Mouse (Mus musculus) embryonic facial prominence, embryonic 14.5 days (tissue): ENCODE measurements at regions not wholly inside any gene's neighbourhood (a gene's known extent, or its start where the extent isn't known, plus 50 kb on each side); places are given as distances from the start of the nearest gene placed in this dataset.

Experiments used
- ATAC-seq: fragments of 200-750 bp; cut with Nextera tagmentation; 2 replicates; pipeline ENCODE4 v1.8.0; 2017; ENCODE audit warnings: low read depth, moderate number of reproducible peaks, moderate TSS enrichment
- DNase-seq: peaks from one replicate; pipeline ENCODE4 v3.0.0-alpha.2; 2015; ENCODE audit warnings: low spot score
- H3K27ac ChIP-seq: fragments of 300-500 bp; sonication (generic); replicated peaks from 2 replicates; pipeline ENCODE4 v1.5.1; 2014; ENCODE audit warnings: low read depth, mild to moderate bottlenecking, low read length, moderate library complexity
- H3K27me3 ChIP-seq: fragments of 300-500 bp; sonication (generic); replicated peaks from 2 replicates; pipeline ENCODE4 v1.6.1; 2014; ENCODE audit warnings: low read length; ENCODE audit not compliant: control insufficient read depth, insufficient read depth
- H3K36me3 ChIP-seq: fragments of 300-500 bp; sonication (generic); 2 replicates; pipeline ENCODE4 v1.6.1; 2014; ENCODE audit warnings: low read length, mixed read lengths; ENCODE audit not compliant: control insufficient read depth, insufficient read depth
- H3K4me1 ChIP-seq: fragments of 300-500 bp; sonication (generic); 2 replicates; pipeline ENCODE4 v1.6.1; 2014; ENCODE audit warnings: antibody characterized with exemption, low read length; ENCODE audit not compliant: control insufficient read depth, insufficient read depth
- H3K4me2 ChIP-seq: fragments of 300-500 bp; sonication (generic); 2 replicates; pipeline ENCODE4 v1.6.1; 2014; ENCODE audit warnings: low read depth, mild to moderate bottlenecking, low read length, moderate library complexity, mixed read lengths
- H3K4me3 ChIP-seq: fragments of 300-500 bp; sonication (generic); 2 replicates; pipeline ENCODE4 v1.5.1; 2014; ENCODE audit warnings: low read depth, mild to moderate bottlenecking, low read length
- H3K9ac ChIP-seq: fragments of 300-500 bp; sonication (generic); 2 replicates; pipeline ENCODE4 v1.6.1; 2014; ENCODE audit warnings: low read depth, mild to moderate bottlenecking, low read length, moderate library complexity, mixed read lengths
- H3K9me3 ChIP-seq: fragments of 300-500 bp; sonication (generic); 2 replicates; pipeline ENCODE4 v1.6.1; 2016; ENCODE audit warnings: low read length; ENCODE audit not compliant: control insufficient read depth
- WGBS: fragments of 180-500 bp; shearing (Covaris S2); extraction: QIAGEN DNeasy Blood & Tissue Kit; methylation state at CpG from one replicate; pipeline ENCODE4 v1.1.7; 2014; 5-methylcytosine and 5-hydroxymethylcytosine counted together

- no peak overlapping the region for H3K4me2 ChIP-seq
- no peaks in the 10 kb centered on the region for H3K9me3 ChIP-seq
- no peak overlapping the region for H3K9ac ChIP-seq
- 22% methylated on average over 5 of the region's 5 CpGs for WGBS
- no peak overlapping the region for H3K4me3 ChIP-seq
- H3K4me1 ChIP-seq: peaks cover 23% of the 10 kb centered on the region; the same call in 1 of the 2 replicates
- ATAC-seq (no peak), DNase-seq (no peak)
- no peak overlapping the region for H3K27ac ChIP-seq
- no peaks in the 10 kb centered on the region for H3K36me3 ChIP-seq
- no peaks in the 10 kb centered on the region; the same call in 1 of the 2 replicates for H3K27me3 ChIP-seq
Observed at GRCm38 (mm10) chr9:98704131-98704530, 102.7 kb upstream of the Mrps22 start.

DNA sequence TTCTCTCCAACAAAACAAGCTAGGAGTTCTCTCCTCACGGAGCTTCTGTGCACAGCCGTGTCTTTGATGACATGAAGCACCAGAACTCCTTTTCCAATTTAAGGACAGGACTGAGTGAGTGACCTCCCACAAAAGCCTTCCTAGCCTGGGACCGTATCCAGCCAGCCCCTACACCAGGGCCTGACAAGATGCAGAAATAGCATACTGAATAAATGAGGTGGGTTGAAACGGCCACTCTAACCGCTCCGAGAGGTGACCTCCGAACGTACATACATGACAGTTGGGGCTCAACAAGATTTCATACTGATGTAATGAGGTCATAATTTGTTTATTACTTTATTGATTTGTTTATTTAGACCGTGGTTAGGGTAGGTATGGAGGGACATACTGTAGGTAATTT, 101.9 kb upstream of the Mrps22 start:
- Histone ChIP-seq H3K4me2 (peak overlapping the region; percentile 24; the same call in 1 of the 2 replicates), H3K9me3 (no peaks in the 10 kb centered on the region), H3K4me1 (peaks cover 23% of the 10 kb centered on the region; the same call in 1 of the 2 replicates), H3K27me3 (no peaks in the 10 kb centered on the region; the same call in 1 of the 2 replicates), H3K36me3 (no peaks in the 10 kb centered on the region), H3K9ac (no peak overlapping the region), H3K4me3 (no peak overlapping the region), H3K27ac (0 out of 2 replicates have a peak overlapping the region, but pooled peaks have one; percentile 18)
- ATAC-seq: no peak
- 74% methylated on average over 9 of the region's 9 CpGs for WGBS
- DNase-seq: no peak

DNA sequence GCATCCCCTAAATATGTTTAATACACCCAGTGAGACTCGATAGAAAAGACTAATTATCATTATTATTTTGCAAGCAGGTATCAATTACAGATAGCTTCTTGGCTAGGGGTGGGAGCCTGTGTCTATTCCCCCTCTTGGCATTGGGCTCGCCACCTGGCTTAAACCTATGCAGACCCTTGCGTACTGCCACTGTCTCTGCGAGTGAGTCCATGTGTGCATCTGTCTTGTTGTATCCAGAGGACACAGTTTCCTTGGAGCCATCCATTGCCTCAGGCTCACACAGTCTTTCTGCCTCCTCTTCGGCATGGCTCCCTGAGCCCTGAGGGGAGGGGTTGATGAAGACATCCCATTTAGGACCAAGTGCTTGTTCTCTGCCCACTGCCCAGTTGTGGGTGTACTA, 99.1 kb upstream of the Mrps22 start:
- Histone ChIP-seq H3K27ac (no peak overlapping the region), H3K36me3 (no peaks in the 10 kb centered on the region), H3K9me3 (no peaks in the 10 kb centered on the region), H3K9ac (no peak overlapping the region), H3K27me3 (no peaks in the 10 kb centered on the region; the same call in 1 of the 2 replicates), H3K4me3 (no peak overlapping the region), H3K4me1 (peaks cover 20% of the 10 kb centered on the region; the same call in 1 of the 2 replicates), H3K4me2 (no peak overlapping the region)
- WGBS: 83% methylated on average over 5 of the region's 5 CpGs
- DNase-seq (no peak), ATAC-seq (no peak)

- peaks cover 13% of the 10 kb centered on the region; the same call in 1 of the 2 replicates for H3K4me1 ChIP-seq
- no peak overlapping the region for H3K4me2 ChIP-seq
- H3K27me3 ChIP-seq: no peaks in the 10 kb centered on the region
- 32% methylated on average over 7 of the region's 7 CpGs for WGBS
- H3K4me3 ChIP-seq: no peak overlapping the region
- no peaks in the 10 kb centered on the region for H3K36me3 ChIP-seq
- ATAC-seq: no peak
- DNase-seq: peak; percentile 50
- no peak overlapping the region for H3K27ac ChIP-seq
- no peak overlapping the region for H3K9ac ChIP-seq
- no peaks in the 10 kb centered on the region for H3K9me3 ChIP-seq
Observed at GRCm38 (mm10) chr9:98697155-98697554, 95.7 kb upstream of the Mrps22 start.

DNA sequence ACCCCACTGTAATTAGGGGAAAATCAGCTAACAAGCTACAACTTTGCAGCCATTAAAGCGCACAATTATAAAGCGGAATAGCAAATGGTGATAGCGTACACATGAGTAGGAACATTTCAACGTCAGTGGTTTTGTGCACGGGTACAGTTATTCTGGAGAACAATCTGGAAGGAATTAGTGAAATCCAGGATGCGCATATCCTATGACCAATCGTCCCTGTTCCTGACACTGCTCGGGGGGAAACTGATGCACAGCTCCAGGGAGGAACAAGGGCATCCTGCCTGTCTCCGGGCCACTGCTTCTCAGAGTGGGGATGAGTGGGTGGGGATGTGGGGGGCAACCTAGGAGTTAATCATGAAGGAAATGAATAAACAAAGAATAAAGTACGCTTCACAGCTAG, 93.6 kb upstream of the Mrps22 start:
- Histone ChIP-seq H3K9ac (no peak overlapping the region), H3K36me3 (no peaks in the 10 kb centered on the region), H3K4me2 (peak overlapping the region; percentile 30), H3K9me3 (no peaks in the 10 kb centered on the region), H3K27me3 (no peaks in the 10 kb centered on the region), H3K4me1 (peaks cover 9% of the 10 kb centered on the region; the same call in 1 of the 2 replicates), H3K4me3 (no peak overlapping the region), H3K27ac (no peak overlapping the region)
- WGBS: 37% methylated on average over 10 of the region's 10 CpGs
- ATAC-seq (no peak), DNase-seq (no peak)

- H3K4me1 ChIP-seq: peaks cover 9% of the 10 kb centered on the region; the same call in 1 of the 2 replicates
- H3K9me3 ChIP-seq: no peaks in the 10 kb centered on the region
- no peaks in the 10 kb centered on the region for H3K27me3 ChIP-seq
- no peak overlapping the region for H3K9ac ChIP-seq
- H3K4me3 ChIP-seq: no peak overlapping the region
- H3K4me2 ChIP-seq: no peak overlapping the region
- DNase-seq: no peak
- no peaks in the 10 kb centered on the region for H3K36me3 ChIP-seq
- ATAC-seq: no peak
- no peak overlapping the region for H3K27ac ChIP-seq
- whole genome bisulfite sequencing: 66% methylated on average over 14 of the region's 14 CpGs
Observed at GRCm38 (mm10) chr9:98690839-98691516, 89.5 kb upstream of the Mrps22 start.

DNA sequence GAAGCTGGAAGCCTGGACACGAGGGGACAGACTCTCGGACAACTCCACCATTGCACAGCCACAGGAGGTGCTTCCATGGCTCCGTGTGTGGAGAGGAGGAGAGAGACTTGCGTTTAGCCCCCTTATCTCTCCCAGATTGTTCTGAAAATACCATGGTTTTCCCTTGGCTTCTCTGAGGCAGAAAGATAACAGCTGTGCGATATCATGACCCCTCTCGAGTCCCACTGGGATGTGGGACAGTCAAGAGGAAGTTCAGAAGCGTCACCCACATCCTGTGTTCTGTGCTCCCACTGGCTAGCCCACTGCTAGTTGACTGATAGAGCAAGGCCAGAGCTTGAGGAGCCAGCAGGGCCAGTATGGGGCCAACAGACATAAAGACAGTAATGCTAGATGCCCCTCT, 84.1 kb upstream of the Mrps22 start:
- no peak for DNase-seq
- no peak overlapping the region for H3K27ac ChIP-seq
- 85% methylated on average over 7 of the region's 7 CpGs for WGBS

DNA sequence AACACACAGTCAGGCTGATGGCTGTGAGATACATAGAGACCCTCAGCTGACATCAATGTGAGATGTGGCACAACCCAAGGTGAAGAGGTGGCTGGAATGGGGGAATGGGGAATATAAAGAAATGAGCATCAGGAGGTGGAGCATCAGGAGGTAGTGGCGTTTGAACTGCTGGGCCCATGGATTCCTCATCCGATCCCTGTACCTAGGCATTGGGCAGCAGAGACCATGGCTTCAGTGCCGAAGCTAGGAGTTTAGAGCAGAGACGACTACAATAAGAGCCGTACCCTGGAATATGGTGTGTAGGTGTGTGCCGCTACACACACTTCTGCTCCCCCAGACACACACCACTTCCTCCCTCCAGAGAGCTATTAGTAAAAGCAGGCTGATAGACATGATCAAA, 82.9 kb upstream of the Mrps22 start:
- no peak overlapping the region for H3K4me3 ChIP-seq
- DNase-seq (no peak), ATAC-seq (no peak)
- H3K4me2 ChIP-seq: no peak overlapping the region
- 88% methylated on average over 6 of the region's 6 CpGs for WGBS
- H3K27ac ChIP-seq: no peak overlapping the region
- no peaks in the 10 kb centered on the region for H3K9me3 ChIP-seq
- H3K36me3 ChIP-seq: no peaks in the 10 kb centered on the region
- H3K27me3 ChIP-seq: no peaks in the 10 kb centered on the region
- H3K9ac ChIP-seq: no peak overlapping the region
- H3K4me1 ChIP-seq: no peaks in the 10 kb centered on the region

More for the DNA sequence above, 84.1 kb upstream of the Mrps22 start:
- Histone ChIP-seq H3K4me3 (no peak overlapping the region), H3K9me3 (no peaks in the 10 kb centered on the region), H3K4me2 (no peak overlapping the region), H3K9ac (no peak overlapping the region), H3K36me3 (no peaks in the 10 kb centered on the region), H3K27me3 (no peaks in the 10 kb centered on the region), H3K4me1 (no peaks in the 10 kb centered on the region)
- no peak for ATAC-seq

- Histone ChIP-seq H3K4me3 (no peak overlapping the region), H3K36me3 (no peaks in the 10 kb centered on the region), H3K9ac (no peak overlapping the region), H3K4me1 (no peaks in the 10 kb centered on the region), H3K4me2 (no peak overlapping the region), H3K9me3 (no peaks in the 10 kb centered on the region), H3K27ac (no peak overlapping the region), H3K27me3 (peaks cover 6% of the 10 kb centered on the region; the same call in 1 of the 2 replicates)
- 85% methylated on average over 7 of the region's 7 CpGs for WGBS
- ATAC-seq: no peak
- no peak for DNase-seq
Observed at GRCm38 (mm10) chr9:98675612-98676011, 74.2 kb upstream of the Mrps22 start.
